Mouse (Mus musculus) gastrocnemius, adult 2 months (tissue): ENCODE data around the gene Ski. TPM values are rescaled to one million over a fixed set of nuclear protein-coding genes. Genes with fewer than 3 reads are reported as not detected.

ENCODE experiments used
- DNase-seq: peaks from one replicate; pipeline ENCODE4 v3.0.0; 2022
- H3K27ac ChIP-seq: fragments of 200-600 bp; 2 replicates; pipeline ENCODE4 v1.8.1; 2022; ENCODE audit warnings: mild to moderate bottlenecking
- H3K4me3 ChIP-seq: fragments of 200-600 bp; 2 replicates; pipeline ENCODE4 v1.8.1; 2022; ENCODE audit warnings: mild to moderate bottlenecking, moderate library complexity
- CTCF ChIP-seq: fragments of 200-600 bp; IDR thresholded peaks from 2 replicates; pipeline ENCODE4 v1.8.1; 2022; ENCODE audit warnings: antibody characterized with exemption, mild to moderate bottlenecking, moderate library complexity
- intact Hi-C: fragments of 180-260 bp; cut with DNase I; formaldehyde crosslinking; loops from one replicate; pipeline ENCODE4 v1.15.1; 2025
- total RNA-seq, 2 experiments: library from RNA; stranded (reverse); gene quantifications; 2 replicates each; pipeline ENCODE4 v1.2.3; 2021

Gene Ski
- total RNA-seq, 2 experiments from 2014 or later = 28.5 to 35.6 TPM

DNA sequence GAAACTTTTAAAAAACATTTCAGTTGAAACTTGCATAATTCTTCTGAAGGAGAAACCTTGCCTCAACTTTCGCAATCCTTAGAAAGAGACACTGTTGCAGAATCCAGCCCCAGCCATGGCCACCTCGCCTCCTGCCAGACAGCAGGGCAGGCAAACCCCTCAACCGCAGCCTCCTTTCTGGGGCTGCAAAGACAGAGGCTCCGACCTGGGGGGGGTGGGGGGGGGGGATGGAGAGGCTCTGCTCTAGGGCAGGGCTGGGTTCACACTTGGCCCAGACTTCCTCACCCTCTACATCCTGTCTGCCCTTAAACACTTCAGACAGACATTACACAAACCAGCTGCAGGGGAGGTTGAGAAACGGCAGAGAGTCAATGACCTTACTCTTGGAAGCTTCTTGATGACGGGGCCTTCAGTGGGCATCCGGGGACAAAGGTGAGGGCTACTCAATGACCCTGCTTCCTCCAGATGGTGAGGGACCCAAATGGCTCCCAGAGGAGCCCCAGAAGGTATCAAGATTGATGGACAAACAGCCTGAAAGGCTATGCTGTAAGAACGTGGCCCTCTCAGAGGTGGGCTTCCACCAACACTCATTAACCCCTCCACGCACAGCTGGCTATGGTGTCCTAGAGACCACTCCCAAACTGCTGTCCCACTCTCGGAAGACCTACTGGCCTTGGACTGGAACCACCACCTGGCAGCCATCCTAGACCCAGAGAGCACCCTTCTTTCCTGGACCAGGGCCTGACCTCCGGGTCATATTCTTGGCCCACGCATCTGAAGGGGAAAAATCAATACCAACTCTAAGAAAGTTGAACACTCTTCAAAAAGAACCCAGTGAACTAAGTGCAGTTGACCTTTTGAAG is 4.9 kb downstream of the Ski start:
- peak overlapping the region; percentile 86 for H3K27ac ChIP-seq
- intact Hi-C loops = loop anchor here (2.0 kb wide), 1 partner anchor 45 kb away; no protein-coding TSS in a partner anchor
- peak; percentile 61 for DNase-seq
- no peak for TF ChIP-seq CTCF
- H3K4me3 ChIP-seq = peak overlapping the region; percentile 94

DNA sequence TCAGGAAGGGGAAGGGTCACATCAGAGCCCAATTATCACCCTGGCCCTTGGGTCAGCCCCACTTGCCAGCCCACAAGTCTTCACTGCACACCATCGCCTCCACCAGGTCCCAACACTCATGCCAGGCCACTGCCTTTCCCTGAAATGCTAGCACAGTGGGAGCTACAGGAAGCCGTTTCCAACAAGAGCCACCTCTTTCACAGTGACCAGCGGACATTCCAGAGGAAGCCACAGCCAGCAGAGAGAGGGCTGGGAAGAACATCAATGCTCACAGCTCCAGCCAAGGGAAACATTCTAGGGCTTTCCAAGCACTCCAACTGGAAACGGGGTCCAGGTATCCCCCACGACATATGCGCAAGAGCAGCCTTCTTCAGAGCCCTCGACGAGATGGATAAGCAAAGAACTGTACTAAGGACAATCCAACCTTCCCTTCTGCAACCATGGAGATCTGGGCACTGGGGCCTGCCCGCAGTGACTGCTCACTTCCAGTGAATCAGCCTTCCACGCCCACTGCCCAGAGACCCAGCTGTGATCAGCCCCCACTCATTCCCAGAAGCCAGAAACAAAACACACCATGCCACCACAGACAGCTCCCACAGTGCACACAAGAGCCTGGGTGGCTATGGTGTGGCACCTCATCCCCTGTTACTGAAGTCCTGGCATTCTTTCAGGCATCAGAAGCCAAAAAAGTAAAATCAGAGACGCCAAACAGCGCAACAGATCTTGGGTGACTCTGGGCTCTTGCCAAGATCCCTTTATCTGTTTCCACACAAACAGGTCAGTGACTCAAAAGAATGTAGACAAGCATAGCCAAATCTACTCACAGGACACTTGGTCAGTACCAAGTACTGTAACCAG is 6.4 kb downstream of the Ski start:
- intact Hi-C loops = no loop called here
- peak overlapping the region; percentile 94 for H3K4me3 ChIP-seq
- DNase-seq = peak; percentile 53
- peak; percentile 4; the same call in 1 of the 2 replicates for TF ChIP-seq CTCF
- peak overlapping the region; percentile 86 for H3K27ac ChIP-seq

- no peak for TF ChIP-seq CTCF
- intact Hi-C loops = no loop called here
- Histone ChIP-seq H3K27ac (peak overlapping the region; percentile 86), H3K4me3 (peak overlapping the region; percentile 94)
- no peak for DNase-seq
Observed at GRCm38 (mm10) chr4:155215203-155215602, 7.2 kb downstream of the Ski start.

DNA sequence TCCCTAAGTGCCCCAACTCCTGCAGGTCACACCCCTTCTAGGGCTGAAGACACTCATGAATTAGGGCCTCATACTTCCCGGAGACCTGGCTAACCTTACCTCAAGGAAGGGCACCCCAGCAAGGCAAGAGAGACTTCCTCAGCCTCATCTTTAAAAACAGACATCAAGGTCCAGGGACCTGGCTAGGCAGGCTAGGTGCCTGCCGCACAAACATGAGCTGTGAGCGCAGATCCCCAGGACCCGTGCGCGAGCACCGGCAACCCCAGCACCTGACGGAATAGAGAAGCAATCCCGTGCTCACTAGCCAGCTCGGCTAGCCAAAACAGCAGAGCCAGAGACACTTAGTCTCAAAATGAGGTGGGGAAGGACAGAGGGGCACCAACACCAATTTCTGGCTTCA is 7.6 kb downstream of the Ski start:
- TF ChIP-seq CTCF = no peak
- intact Hi-C loops = no loop called here
- no peak for DNase-seq
- Histone ChIP-seq H3K27ac (peak overlapping the region; percentile 86), H3K4me3 (peak overlapping the region; percentile 94)

DNA sequence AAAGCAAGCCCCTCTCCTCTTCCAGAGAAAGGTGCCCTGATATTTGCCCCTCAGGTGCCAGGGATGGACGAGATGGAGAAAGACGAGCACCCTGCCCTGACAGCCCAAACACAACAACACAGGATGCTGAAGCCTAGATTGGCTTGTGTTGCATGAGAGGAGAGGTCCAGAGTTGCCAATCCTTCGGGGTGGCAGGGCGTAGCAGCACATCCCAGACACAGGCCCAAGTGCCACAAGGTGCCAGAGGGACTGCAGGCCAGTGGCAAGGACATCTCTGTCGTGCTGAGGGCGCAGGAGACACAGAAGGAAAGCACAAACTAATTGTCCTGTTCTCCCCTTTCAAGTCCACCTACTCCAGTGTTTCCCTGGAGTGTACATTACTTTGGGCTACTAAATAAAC is 8.2 kb downstream of the Ski start:
- Histone ChIP-seq H3K27ac (peak overlapping the region; percentile 86), H3K4me3 (peak overlapping the region; percentile 94)
- TF ChIP-seq CTCF = no peak
- intact Hi-C loops = no loop called here
- no peak for DNase-seq

DNA sequence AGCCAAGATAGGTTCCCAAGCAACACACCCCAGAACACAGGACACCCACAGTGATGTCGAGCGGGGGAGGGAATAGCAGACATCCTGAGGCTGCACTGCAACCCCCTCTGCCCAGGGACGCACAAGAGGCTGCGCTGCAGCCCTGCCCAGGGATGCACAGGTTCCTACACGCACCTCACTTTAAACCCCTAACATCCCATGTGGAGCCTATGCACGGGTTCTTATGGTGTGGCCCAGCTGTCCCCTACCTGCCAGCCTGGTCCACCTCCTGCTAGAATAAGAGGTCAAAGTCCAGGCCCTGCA is 8.7 kb downstream of the Ski start:
- H3K4me3 ChIP-seq = no peak overlapping the region
- peak overlapping the region; percentile 86 for H3K27ac ChIP-seq
- TF ChIP-seq CTCF = no peak
- DNase-seq = no peak
- intact Hi-C loops = no loop called here

DNA sequence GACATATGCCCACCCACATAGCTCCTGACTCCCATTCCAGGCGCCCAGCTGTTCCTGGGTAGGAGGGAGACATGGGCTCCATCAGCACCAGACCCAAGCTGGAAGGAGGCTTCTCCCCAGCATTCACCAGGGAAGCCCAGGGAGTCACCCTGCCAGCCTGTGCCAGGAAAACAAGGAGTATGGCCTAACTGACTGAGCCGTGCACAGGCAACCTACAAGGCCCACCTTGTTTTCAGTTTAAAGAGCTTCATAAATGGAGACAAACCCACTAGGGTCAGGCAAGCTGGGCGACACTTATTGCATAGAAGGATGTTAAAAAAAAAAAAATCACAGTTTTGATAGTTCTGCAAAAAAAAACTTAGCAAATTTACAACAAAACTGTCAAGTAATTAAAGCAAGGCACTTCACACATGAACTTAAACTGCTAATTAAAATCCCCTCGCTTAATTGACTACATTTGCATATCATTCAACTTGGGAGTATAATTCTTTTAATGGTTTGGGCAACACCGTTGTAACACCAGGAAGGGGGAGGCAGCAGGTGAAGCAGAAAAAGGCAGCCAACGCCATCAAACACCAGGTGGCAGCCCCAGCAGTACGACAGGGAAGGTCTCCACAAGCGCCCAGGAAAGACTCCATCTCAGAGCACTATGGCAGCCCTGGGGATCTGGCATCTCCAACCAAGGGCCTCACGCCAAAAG is 9.2 kb downstream of the Ski start:
- intact Hi-C loops = no loop called here
- TF ChIP-seq CTCF = no peak
- Histone ChIP-seq H3K27ac (peak overlapping the region; percentile 86; the same call in 1 of the 2 replicates), H3K4me3 (0 out of 2 replicates have a peak overlapping the region, but pooled peaks have one; percentile 2)
- DNase-seq = no peak

GRCm38 (mm10) chr4:155209494-155209893 is 12.9 kb downstream of the Ski start:
- DNase-seq = no peak
- TF ChIP-seq CTCF = no peak
- intact Hi-C loops = no loop called here
- Histone ChIP-seq H3K27ac (peak overlapping the region; percentile 5; the same call in 1 of the 2 replicates), H3K4me3 (no peak overlapping the region; the same call in 1 of the 2 replicates)

- Histone ChIP-seq H3K4me3 (no peak overlapping the region), H3K27ac (peak overlapping the region; percentile 5; the same call in 1 of the 2 replicates)
- intact Hi-C loops = no loop called here
- DNase-seq = no peak
- TF ChIP-seq CTCF = no peak
Observed at GRCm38 (mm10) chr4:155209079-155209478, 13.3 kb downstream of the Ski start.

- peak overlapping the region; percentile 21; the same call in 1 of the 2 replicates for H3K27ac ChIP-seq
- no peak for DNase-seq
- H3K4me3 ChIP-seq = peak overlapping the region; percentile 13
- no peak for TF ChIP-seq CTCF
- intact Hi-C loops = no loop called here
Observed at GRCm38 (mm10) chr4:155208613-155209012, 13.8 kb downstream of the Ski start.

- H3K4me3 ChIP-seq = peak overlapping the region; percentile 15
- intact Hi-C loops = no loop called here
- no peak for TF ChIP-seq CTCF
- DNase-seq = no peak
- H3K27ac ChIP-seq = peak overlapping the region; percentile 21
Observed at GRCm38 (mm10) chr4:155207841-155208240, 14.6 kb downstream of the Ski start.

GRCm38 (mm10) chr4:155206498-155206897 is 15.9 kb downstream of the Ski start:
- DNase-seq = no peak
- TF ChIP-seq CTCF = no peak
- intact Hi-C loops = no loop called here
- Histone ChIP-seq H3K27ac (0 out of 2 replicates have a peak overlapping the region, but pooled peaks have one; percentile 21), H3K4me3 (peak overlapping the region; percentile 15; the same call in 1 of the 2 replicates)
